Mouse (Mus musculus): ENCODE measurements around the gene Rbms2. TPM values are rescaled to one million over a fixed set of nuclear protein-coding genes. Genes with fewer than 3 reads are reported as not detected.
"Not testable (repeated sequence)": the region's sequence is repeated elsewhere in the genome, so short reads cannot be mapped to it uniquely, and the experiment has no call there.

The Rbms2 gene
- 124 and 125 TPM in 2 replicates for polyA plus RNA-seq (2012; rRNA removed)

DNA sequence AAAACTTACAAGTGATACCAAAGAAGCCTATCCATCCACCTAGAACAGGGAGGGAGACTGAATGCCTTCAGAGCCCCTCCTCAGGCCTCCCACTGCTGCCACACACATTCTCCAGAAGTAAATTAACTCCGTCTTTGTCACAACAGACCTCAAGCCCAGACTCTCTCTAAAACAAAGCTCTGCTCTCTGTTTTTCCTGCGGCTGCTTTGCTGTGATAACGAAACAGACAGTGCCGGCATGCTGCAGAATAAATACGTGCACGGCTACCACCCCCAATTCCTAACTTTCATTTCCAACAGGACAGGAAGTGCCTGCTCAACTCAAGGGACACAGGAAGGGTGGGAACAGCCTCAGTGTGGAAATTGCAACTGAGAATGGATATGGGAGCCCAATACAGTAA is at the start of gene Rbms2:
Gene Rbms2 (minus strand): TSS at position 309 of the 400 bp plus-strand sequence.
- no peak for DNase-seq (ENCODE audit: low read depth)

DNA sequence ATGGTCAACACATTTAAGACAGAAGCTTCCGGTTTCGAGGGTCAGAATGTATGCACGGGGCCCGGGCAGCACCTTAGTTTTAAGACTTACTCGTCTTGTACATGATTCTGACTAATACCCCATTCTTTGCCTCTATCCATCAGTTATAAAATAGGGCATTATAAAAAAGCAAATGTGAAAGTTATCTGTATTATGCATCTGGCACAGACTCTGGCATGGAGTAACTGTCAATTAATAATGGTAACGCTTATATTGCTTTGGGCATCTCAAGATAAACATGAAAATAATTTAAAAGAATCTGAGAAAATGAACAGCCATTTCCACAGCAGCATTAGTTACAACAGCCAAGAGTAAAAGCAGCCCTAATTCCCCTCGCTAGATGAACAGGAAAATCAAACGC is 47.9 kb upstream of the Rbms2 start:
- no peak for DNase-seq (ENCODE audit: low read depth)

DNA sequence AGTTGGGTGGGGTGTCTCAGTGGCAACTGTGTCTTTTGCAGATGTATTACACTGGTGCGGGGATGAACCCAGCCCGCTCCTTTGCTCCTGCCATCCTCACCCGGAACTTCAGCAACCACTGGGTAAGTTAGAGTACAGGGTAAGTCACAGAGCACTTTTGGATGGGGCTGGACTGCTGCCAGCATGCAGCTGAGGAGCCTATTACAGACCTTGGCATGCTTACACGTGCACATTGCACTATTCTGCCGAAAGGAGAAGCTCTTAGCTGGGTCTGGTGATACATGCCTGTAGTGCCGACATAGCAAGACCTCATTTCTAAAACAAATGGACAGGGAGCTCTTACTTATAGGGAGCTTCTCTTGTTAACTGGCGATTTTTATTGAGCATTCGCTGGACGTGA is 47.5 kb upstream of the Rbms2 start:
- DNase-seq (ENCODE audit: low read depth) = no peak

DNA sequence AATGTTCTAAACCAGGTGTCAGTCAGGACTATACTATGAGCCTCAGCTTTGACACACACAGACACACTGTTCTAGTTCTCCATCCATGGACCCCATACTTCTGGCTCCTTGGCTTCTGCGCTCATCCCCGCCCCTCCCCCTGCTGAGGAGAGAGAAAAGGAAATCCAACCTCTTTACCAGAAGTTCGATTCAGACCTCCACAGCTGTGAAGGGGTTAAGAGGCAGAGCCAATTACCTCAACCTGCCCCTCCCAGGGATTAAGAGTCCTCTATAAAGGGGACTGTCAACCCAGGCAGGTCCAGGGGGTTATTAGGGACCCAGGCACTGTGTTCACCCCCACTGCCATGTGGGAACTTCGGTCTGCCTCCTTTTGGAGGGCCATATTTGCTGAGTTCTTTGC is 45.4 kb upstream of the Rbms2 start, which contains the start of gene Mip:
Gene Mip (plus strand): TSS at position 301 of the 400 bp plus-strand sequence.
- DNase-seq (ENCODE audit: low read depth) = no peak

- DNase-seq (ENCODE audit: low read depth) = no peak
These were observed 45.0 kb upstream of the Rbms2 start for GRCm38 (mm10) chr10:128225064-128225463.

DNA sequence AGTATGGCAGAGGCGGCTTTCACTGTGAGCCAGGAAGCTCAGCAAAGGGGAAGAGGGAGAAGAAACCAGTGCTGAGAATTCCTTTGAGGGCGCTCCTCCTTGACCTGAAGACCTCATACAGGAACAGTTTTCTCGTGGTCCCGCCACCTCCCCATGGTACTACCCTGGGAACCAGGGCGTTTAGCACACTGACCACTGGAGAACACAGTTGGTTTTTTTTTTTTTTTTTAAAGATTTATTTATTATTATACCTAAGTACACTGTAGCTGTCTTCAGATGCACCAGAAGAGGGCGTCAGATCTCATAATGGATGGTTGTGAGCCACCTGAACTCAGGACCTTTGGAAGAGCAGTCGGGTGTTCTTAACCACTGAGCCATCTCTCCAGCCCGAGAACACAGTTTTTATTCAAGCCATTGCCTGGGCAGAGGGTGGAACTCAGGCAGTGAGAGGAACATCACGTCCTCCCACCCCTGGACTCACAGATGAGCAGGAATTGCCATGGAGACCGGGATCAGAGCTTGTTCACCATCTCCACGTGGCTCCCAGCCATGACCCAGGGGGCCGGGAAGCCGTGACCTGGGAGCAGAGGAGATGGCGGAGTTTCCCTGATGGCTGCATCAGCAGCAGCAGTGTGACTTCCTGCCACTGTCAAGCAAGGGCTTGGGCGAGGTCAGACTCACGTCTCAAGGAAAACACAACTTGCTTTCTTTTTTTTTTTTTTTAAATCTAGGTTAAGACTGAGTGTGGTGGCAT is 41.6 kb upstream of the Rbms2 start:
- no peak for DNase-seq (ENCODE audit: low read depth)

DNA sequence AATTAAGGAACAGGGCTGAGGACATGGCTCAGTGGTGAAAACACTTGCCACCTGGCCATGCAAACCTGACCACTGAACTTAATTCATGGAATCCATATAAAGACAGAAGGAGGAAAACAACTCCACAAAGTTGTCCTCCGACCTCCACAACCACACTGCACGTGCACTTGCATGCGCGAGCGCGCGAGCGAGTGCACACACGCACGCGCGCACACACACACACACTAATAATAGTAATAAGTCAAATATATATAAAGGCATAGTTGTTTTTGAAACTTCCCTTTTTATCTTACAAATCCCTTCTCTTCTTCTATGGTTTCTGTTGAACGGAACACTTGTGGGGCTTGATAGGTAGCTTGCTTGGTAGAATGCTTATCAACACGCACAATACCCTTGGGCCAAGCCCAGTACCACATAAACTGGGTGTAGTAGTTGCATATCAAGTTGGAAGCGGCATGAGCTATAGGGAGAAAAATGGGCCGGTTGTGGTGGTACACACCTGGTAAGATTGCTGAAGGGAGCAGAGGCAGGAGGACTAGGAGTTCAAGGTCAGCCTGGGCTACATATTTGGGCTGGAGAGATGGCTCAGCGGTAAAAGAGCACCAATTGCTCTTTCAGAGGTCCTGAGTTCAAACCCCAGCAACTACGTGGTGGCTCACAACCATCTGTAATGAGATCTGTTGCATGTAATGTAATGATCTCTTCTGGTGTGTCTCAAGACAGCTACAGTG is 38.5 kb upstream of the Rbms2 start:
- no peak for DNase-seq (ENCODE audit: low read depth)

GRCm38 (mm10) chr10:128214981-128215380 is 34.9 kb upstream of the Rbms2 start:
- DNase-seq (ENCODE audit: low read depth) = no peak

DNA sequence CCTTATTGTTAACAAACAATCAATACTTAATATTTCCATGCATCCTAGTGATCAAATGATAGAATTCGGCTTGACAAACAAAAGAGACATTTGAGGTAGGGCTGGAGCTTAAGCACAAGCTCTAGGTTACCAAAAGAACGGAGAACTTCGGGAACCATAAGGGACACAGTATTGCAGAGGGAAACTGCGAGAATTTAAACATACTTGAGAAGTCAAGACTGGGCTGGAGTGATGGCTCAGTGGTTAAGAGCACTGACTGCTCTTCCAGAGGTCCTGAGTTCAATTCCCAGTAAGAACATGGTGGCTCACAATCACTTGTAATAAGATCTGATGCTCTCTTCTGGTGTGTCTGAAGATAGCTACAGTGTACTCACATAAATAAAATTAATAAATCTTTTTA is 34.0 kb upstream of the Rbms2 start:
- DNase-seq (ENCODE audit: low read depth) = not testable (repeated sequence)

DNA sequence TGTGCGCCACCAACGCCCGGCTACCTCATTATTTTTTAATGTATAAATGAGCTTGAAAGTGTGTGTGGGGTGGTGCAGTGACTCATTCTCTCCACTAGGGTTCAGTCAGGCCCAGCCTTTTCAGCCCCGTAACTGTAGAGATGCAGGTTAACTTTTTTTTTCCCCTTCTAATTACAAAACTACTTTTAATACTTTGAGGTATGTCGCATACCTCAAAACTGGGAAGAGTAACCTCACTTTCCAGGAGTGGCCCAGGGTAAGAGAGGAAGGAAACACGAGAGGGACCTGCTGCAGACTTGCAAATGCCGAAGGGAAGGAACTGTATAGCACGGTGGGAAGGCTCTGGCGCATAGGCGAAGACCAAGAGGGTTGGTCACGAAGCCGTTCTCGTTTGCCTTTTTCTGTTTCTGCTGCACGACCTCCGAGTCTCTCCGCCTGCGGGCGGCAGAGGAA is 32.8 kb upstream of the Rbms2 start:
- DNase-seq (ENCODE audit: low read depth) = no peak

- no peak for DNase-seq (ENCODE audit: low read depth)
These were observed 32.1 kb upstream of the Rbms2 start for GRCm38 (mm10) chr10:128212148-128212547.

GRCm38 (mm10) chr10:128211390-128212108 is 31.5 kb upstream of the Rbms2 start, which contains the start of gene Spryd4:
Gene Spryd4, minus strand, starts transcription at chr10:128211807.
- DNase-seq (ENCODE audit: low read depth) = no peak

GRCm38 (mm10) chr10:128210954-128211353 is 30.9 kb upstream of the Rbms2 start:
- DNase-seq (ENCODE audit: low read depth) = no peak

DNA sequence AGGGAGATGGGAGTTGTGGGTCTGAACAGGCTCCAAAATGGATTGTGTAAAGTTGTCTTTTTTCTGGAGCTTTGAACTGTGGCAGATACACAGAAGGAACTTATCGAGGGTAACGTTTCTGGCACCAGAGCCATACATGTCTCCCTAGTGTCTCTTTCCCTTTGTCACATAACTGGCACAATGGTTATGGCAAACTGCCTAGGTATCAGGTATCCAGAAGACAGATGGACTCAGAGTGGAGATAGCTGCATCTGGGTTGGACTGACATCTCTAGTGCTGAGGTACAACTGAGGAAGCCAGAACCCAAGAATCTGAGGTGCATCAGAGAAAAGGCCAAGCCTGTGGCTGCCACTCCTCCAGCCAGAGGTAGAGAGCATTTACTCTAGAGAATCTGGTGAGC is 30.0 kb upstream of the Rbms2 start:
- DNase-seq (ENCODE audit: low read depth) = no peak

GRCm38 (mm10) chr10:128209311-128210009 is 29.4 kb upstream of the Rbms2 start:
- DNase-seq (ENCODE audit: low read depth) = no peak

DNA sequence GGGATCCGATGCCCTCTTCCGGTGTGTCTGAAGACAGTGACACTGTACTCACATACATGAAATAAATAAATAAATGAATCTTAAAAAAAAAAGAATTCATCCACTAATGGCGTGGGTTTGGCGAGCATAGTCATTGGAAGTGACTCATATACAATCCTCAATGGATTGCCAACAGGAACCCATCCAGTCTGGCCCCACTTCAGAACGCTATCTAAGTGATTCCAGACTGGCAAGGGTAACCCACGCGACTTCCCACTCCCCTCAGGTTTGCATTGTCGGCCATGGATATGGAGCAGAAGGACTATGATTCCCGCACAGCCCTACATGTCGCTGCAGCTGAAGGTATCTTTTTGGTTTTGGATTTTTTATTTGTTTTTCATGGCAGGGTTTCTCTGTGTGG is 28.2 kb upstream of the Rbms2 start:
- no peak for DNase-seq (ENCODE audit: low read depth)

- DNase-seq (ENCODE audit: low read depth) = no peak
These were observed 24.8 kb upstream of the Rbms2 start for GRCm38 (mm10) chr10:128204941-128205340.

- DNase-seq (ENCODE audit: low read depth) = no peak
These were observed 21.8 kb upstream of the Rbms2 start for GRCm38 (mm10) chr10:128201856-128202255.

DNA sequence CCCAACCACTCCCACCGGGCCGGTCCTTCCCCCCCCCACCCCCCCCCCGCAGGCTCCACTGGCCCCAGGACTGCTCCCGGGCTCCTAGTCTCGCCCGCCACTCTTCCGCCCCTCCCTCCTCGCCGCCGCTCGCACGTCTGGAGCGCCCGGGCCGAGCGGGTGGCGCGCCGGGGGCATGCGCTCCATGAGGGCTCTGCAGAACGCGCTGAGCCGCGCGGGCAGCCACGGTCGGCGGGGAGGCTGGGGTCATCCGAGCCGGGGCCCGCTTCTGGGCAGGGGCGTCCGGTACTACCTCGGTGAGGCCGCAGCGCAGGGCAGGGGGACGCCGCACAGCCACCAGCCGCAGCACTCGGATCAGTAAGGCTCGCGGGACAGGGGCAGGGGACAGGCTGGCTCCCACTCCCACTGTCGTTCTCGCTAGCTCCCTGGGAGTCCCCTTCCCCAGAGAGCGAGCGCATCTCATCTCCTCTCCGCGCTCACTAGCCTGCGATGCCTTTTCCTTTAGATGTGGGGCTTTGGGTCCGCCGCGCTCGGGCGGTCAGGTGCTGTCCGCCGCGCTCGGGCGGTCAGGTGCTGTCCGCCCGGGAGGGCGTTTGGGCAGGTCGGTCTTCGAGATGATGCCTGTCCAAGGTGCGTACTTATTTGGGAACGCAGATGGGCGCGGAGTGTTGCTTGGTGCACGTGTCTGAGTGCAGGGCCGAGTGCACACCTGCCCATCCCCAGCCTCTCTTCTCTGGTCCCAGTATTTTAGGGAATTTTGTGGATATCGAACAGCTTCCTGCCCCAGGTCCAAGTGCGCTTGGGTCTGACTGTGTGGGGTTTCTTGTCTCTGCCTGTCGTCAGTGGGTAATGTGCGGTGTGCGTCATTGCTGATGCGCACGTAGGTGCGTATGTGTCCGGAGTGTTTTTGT is 14.7 kb upstream of the Rbms2 start:
- DNase-seq (ENCODE audit: low read depth) = no peak

- peak; percentile 54 for DNase-seq (ENCODE audit: low read depth)
These were observed 14.0 kb upstream of the Rbms2 start, which contains the start of gene Gls2 for GRCm38 (mm10) chr10:128194024-128194550. Gene Gls2, plus strand, starts transcription at chr10:128194457.
